Mouse (Mus musculus): ENCODE results near the gene Gm20390. TPM values are rescaled to one million over a fixed set of nuclear protein-coding genes. Genes with fewer than 3 reads are reported as not detected.

Gene Gm20390
- total and polyA plus RNA-seq, 2 experiments from 2014 or later, result 124 to 417 TPM

GRCm38 (mm10) chr11:93955256-93956150 is 12.6 kb downstream of the Gm20390 start:
- peak; percentile 96 for ATAC-seq

GRCm38 (mm10) chr11:93954738-93955255 is 13.3 kb downstream of the Gm20390 start:
- peak overlapping the region; percentile 63 for H3K4me3 ChIP-seq (ENCODE audit: low read length)
- 45% methylated on average over 13 of the region's 13 CpGs for WGBS
- TF ChIP-seq CTCF (IDR thresholded peaks at IDR 0.05; ENCODE audit: low read depth), result no peak
- H3K9ac ChIP-seq (replicated peaks; ENCODE audit: low read length), result peak overlapping the region; percentile 62
- H3K27me3 ChIP-seq (ENCODE audit: insufficient read depth, low read length), result no peaks in the 10 kb centered on the region
- ATAC-seq (peak; percentile 44), DNase-seq (ENCODE audit: low spot score) (no peak)
- H3K9me3 ChIP-seq (ENCODE audit: low read length), result no peaks in the 10 kb centered on the region
- peak overlapping the region; percentile 93 for H3K4me2 ChIP-seq (ENCODE audit: low read depth, low read length)
- peaks cover 7% of the 10 kb centered on the region; the same call in 1 of the 2 replicates for H3K4me1 ChIP-seq (ENCODE audit: insufficient read depth, low read length)
- H3K27ac ChIP-seq, result peak overlapping the region; percentile 87
- peaks cover 33% of the 10 kb centered on the region for H3K36me3 ChIP-seq (ENCODE audit: insufficient read depth, low read length)

More at GRCm38 (mm10) chr11:93955256-93956150, 12.6 kb downstream of the Gm20390 start:
- peak overlapping the region; percentile 62 for H3K9ac ChIP-seq (replicated peaks; ENCODE audit: low read length)
- H3K27me3 ChIP-seq (ENCODE audit: insufficient read depth, low read length), result no peaks in the 10 kb centered on the region
- H3K27ac ChIP-seq, result peak overlapping the region; percentile 87
- H3K4me3 ChIP-seq (ENCODE audit: low read length), result peak overlapping the region; percentile 63
- no peaks in the 10 kb centered on the region for H3K9me3 ChIP-seq (ENCODE audit: low read length)
- DNase-seq (ENCODE audit: low spot score), result peak; percentile 92
- H3K36me3 ChIP-seq (ENCODE audit: insufficient read depth, low read length), result peaks cover 35% of the 10 kb centered on the region
- WGBS, result under 1% methylated on average over 66 of the region's 67 CpGs
- peak overlapping the region; percentile 93 for H3K4me2 ChIP-seq (ENCODE audit: low read depth, low read length)
- peaks cover 7% of the 10 kb centered on the region; the same call in 1 of the 2 replicates for H3K4me1 ChIP-seq (ENCODE audit: insufficient read depth, low read length)
- TF ChIP-seq CTCF (IDR thresholded peaks at IDR 0.05; ENCODE audit: low read depth), result peak; percentile 52

- no peaks in the 10 kb centered on the region for H3K9me3 ChIP-seq (ENCODE audit: low read length)
- DNase-seq (ENCODE audit: low spot score) (no peak), ATAC-seq (no peak)
- H3K4me3 ChIP-seq (ENCODE audit: low read length), result no peak overlapping the region
- H3K36me3 ChIP-seq (ENCODE audit: insufficient read depth, low read length), result peaks cover 20% of the 10 kb centered on the region
- H3K4me2 ChIP-seq (ENCODE audit: low read depth, low read length), result no peak overlapping the region
- H3K27ac ChIP-seq, result no peak overlapping the region
- H3K4me1 ChIP-seq (ENCODE audit: insufficient read depth, low read length), result peaks cover 7% of the 10 kb centered on the region; the same call in 1 of the 2 replicates
- H3K27me3 ChIP-seq (ENCODE audit: insufficient read depth, low read length), result no peaks in the 10 kb centered on the region
- WGBS, result 78% methylated on average over 5 of the region's 5 CpGs
- no peak overlapping the region for H3K9ac ChIP-seq (replicated peaks; ENCODE audit: low read length)
- no peak for TF ChIP-seq CTCF (IDR thresholded peaks at IDR 0.05; ENCODE audit: low read depth)
These were observed 15.7 kb downstream of the Gm20390 start for GRCm38 (mm10) chr11:93952376-93952775.

GRCm38 (mm10) chr11:93950045-93950444 is 18.0 kb downstream of the Gm20390 start:
- Histone ChIP-seq H3K9ac (replicated peaks; ENCODE audit: low read length) (no peak overlapping the region), H3K4me1 (ENCODE audit: insufficient read depth, low read length) (peaks cover 3% of the 10 kb centered on the region; the same call in 1 of the 2 replicates), H3K36me3 (ENCODE audit: insufficient read depth, low read length) (peaks cover 20% of the 10 kb centered on the region), H3K27ac (no peak overlapping the region), H3K4me3 (ENCODE audit: low read length) (no peak overlapping the region), H3K9me3 (ENCODE audit: low read length) (no peaks in the 10 kb centered on the region), H3K4me2 (ENCODE audit: low read depth, low read length) (no peak overlapping the region), H3K27me3 (ENCODE audit: insufficient read depth, low read length) (no peaks in the 10 kb centered on the region)
- no peak for DNase-seq (ENCODE audit: low spot score)
- no peak for ATAC-seq
- WGBS, result 86% methylated on average over 1 of the region's 1 CpGs
- no peak for TF ChIP-seq CTCF (IDR thresholded peaks at IDR 0.05; ENCODE audit: low read depth)

GRCm38 (mm10) chr11:93948887-93949567 is 19.1 kb downstream of the Gm20390 start:
- DNase-seq (ENCODE audit: low spot score) (no peak), ATAC-seq (no peak)
- Histone ChIP-seq H3K4me2 (ENCODE audit: low read depth, low read length) (no peak overlapping the region), H3K36me3 (ENCODE audit: insufficient read depth, low read length) (peaks cover 20% of the 10 kb centered on the region), H3K4me3 (ENCODE audit: low read length) (no peak overlapping the region), H3K4me1 (ENCODE audit: insufficient read depth, low read length) (peaks cover 3% of the 10 kb centered on the region; the same call in 1 of the 2 replicates), H3K9me3 (ENCODE audit: low read length) (no peaks in the 10 kb centered on the region), H3K9ac (replicated peaks; ENCODE audit: low read length) (no peak overlapping the region), H3K27ac (no peak overlapping the region), H3K27me3 (ENCODE audit: insufficient read depth, low read length) (no peaks in the 10 kb centered on the region)
- no peak for TF ChIP-seq CTCF (IDR thresholded peaks at IDR 0.05; ENCODE audit: low read depth)
- WGBS, result 89% methylated on average over 9 of the region's 9 CpGs

GRCm38 (mm10) chr11:93944986-93945385 is 23.1 kb downstream of the Gm20390 start:
- no peaks in the 10 kb centered on the region for H3K27me3 ChIP-seq (ENCODE audit: insufficient read depth, low read length)
- peaks cover 26% of the 10 kb centered on the region for H3K36me3 ChIP-seq (ENCODE audit: insufficient read depth, low read length)
- no peaks in the 10 kb centered on the region for H3K4me1 ChIP-seq (ENCODE audit: insufficient read depth, low read length)
- no peak for DNase-seq (ENCODE audit: low spot score)
- TF ChIP-seq CTCF (IDR thresholded peaks at IDR 0.05; ENCODE audit: low read depth), result no peak
- H3K4me2 ChIP-seq (ENCODE audit: low read depth, low read length), result no peak overlapping the region
- 80% methylated on average over 3 of the region's 3 CpGs for WGBS
- H3K4me3 ChIP-seq (ENCODE audit: low read length), result no peak overlapping the region
- no peaks in the 10 kb centered on the region for H3K9me3 ChIP-seq (ENCODE audit: low read length)
- no peak overlapping the region for H3K27ac ChIP-seq
- no peak for ATAC-seq
- no peak overlapping the region for H3K9ac ChIP-seq (replicated peaks; ENCODE audit: low read length)

Data from hindbrain, postnatal 0 days (tissue).